Mouse (Mus musculus) spleen, postnatal 36 days (tissue): ENCODE measurements around the gene Arvcf.

Experiments
- DNase-seq, 2 experiments: peaks; one replicate each; pipeline ENCODE4 v3.0.0; 2022; ENCODE audit warnings: low spot score in 2 of 2, mixed read lengths in 1 of 2

Arvcf gene

DNA sequence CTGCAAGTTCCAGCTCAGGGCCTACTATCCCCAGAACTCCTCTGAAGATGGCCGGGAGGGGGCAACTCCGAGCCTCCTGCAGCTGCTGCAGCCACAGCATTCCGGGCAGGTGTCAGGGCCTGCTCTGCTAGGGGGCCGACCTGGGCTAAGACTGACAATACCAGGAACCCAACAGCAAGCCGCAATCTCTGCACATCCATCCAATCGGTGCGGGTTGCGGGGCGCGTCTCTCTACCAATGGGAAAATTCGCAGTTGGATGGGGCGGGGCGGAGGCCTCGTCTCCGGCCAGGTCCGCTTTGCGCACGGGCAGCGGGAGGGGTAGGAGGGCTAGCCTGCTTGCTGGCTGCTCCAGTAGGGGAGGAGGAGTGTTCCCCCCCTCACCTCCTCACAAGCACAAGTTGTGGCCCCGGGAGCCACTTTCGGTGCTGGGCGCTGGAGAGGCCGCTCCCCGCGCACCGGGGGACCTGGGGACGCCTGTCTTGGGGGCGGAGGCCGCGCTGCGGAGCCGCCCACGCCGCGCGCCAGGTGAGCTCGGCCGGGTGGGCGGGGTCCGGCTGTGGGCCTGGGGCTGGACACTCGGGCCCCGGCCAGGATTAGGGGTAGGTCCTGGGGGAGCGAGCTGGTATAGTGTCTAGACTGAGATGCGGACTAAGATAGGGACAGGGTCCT, at the start of gene Arvcf, which contains the start of gene Tango2:
Gene Arvcf, plus strand, starts transcription at position 252 of the 670 bp plus-strand sequence.
Gene Tango2, minus strand, starts transcription at position 173 of the 670 bp plus-strand sequence.
- DNase-seq: peak; percentile 75

DNA sequence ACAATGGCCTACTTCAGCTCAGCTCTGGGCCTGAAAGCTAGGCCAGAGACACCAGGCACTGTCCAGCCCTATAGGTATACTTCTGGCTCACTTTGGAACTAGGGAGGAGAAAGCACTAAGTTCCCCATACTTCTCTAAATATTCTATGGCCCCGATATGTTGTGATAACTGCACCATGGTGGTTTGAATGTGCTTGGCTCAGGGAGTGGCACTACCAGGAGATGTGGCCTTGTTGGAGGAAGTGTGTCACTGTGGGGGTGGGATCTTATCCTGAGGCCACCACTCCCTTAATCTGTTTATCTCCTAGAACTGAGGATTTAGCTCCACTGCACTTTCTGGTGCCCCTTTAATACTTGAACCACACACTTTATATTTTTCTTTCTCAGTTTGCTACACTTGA, 39.8 kb upstream of the Arvcf start:
- DNase-seq: no peak

DNA sequence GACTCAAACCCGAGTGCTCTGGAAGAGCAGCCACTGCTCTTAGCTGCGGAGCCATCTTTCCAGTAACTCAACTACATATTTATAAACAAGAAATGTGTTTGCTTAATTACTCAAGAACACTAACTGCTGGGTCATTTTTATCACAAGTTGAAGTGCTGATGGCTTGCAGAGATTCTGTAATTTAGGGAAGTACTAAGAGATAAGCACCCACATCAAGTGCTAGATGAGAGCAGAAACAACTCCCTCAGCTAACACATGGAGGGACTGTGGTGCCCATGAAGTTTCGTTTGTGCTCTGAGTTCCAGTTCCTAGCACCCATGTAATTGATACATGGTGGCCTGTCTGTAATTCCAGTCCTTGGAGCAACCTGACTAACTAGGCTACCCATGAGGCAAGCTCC, 29.0 kb upstream of the Arvcf start:
- DNase-seq: no peak

DNA sequence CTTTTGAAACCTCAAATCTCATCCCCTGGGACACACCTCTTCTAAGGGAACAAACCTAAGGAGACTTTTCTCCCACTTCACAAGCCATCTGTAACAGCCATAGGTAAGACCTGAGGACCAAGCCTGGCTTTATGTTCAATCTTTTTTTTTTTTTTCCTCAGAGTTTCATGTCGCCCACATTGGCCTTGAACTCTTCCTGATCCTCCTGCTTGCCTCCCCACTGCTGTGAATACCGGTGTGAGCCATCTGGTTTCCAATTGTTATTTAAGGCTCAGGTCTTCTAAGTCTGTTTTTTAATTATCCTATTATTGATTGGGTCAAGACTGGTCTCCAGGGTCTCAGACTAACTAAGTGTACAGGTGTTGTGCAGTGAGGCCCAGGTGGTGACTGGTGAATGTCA, 26.5 kb upstream of the Arvcf start:
- DNase-seq: no peak

DNA sequence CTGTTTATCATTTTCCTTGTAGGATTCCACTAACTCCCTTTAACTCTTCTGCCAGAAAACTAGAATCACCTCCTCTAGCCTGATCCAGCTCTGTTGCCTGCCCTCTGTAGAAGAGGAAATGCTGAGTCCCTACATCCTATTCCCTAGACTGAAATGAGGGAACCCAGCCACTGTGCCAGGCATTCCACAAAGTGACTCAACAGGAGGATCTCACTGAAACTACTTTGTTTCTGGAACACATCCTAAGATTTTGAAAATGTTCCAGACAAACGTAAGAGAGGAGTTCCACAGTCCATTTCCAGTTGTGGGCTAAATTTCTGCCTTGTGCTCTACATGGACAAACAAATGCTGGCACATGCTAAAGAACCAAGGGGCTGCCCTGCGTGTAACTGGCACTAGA, 24.5 kb upstream of the Arvcf start:
- no peak for DNase-seq

DNA sequence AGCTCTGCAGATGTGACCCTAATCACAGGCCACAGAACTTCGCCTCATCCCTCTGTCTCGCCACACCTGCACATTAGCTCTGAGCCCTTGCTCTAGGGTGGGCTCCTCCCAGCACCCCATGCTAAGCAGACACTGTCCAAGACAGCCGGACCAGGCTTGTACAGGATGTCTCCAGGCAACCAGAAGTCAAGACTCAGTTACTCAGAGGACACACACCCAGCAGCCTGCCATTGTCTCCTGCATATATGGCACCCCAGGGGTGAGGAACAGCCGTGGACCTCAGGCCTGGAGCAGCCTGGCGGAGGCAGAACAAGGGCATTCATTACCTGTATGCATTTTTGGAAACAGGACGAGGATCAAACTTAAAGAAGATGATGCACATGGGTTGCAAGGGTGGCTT, 24.0 kb upstream of the Arvcf start:
- no peak for DNase-seq

DNA sequence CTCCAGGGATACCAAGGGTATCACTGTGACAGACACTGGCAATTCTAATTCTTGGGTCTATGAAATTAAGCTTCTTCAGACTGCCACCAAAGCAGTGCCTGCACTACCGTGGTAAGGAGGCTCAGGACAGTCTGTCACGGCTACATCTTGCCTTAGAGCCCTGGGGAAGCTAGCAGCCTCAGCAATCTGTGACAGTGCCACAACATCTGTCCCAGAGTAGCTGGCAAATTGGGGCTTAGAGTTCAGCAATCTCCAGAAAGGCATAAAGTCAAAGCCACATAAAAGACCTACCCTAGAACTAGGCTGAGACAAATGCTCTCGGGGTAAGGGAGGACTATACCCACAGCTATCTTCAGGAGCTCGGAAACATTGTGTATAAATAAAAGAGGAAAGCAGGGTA, 22.2 kb upstream of the Arvcf start:
- no peak for DNase-seq

DNA sequence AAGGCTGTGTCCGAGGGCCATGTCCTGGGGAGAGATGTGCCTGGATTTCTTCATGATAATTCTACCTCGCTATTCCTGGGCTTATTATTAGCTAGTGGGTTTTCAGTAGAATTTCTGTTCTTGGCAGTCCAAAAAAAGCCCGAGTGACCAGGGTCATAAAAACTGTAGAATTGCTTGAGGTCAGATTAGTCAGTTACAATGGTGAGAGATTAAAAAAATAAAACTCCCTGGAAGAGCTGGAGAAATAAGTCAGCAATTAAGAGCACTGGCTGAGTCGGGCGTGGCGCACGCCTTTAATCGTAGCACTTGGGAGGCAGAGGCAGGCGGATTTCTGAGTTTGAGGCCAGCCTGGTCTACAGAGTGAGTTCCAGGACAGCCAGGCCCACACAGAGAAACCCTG, 20.0 kb upstream of the Arvcf start:
- no peak for DNase-seq

DNA sequence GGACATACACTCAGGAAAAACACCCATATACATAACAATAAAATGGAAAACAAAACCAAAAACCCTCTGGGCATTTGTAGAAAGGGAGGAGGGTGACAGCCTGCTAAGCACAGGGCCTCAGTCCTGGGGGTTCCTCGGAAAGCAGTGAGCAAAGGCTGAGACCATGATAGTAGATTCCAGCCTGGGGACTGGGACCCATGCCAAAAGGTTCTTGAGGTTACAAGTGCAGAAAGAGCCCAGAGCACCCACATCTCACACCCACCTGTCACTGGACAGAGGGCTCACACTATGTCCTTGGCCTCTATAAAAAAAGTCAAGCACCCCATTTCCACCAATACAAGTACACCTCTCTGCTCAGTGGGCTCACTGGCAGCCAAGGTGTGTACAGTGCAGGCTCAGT, 19.5 kb upstream of the Arvcf start:
- DNase-seq: no peak

DNA sequence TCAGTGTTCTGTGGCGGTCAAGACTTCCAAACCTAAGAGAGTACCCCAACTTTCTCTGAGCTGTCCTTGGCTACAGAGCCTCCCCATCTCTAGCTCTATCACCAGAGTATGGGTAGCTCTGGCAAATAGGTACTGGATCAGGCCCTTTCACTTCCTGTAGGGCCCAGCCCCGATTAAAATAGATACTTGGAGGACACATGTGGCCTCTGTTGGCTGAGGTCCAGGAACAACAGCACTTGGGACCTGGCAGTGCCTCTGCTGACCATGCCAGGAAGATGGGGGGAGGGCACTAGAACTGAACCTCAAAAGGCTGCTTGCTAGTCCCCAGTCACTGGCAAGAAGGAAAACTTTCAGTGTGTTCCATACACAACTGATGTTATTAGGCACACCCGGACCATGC, 14.0 kb upstream of the Arvcf start:
- no peak for DNase-seq

DNA sequence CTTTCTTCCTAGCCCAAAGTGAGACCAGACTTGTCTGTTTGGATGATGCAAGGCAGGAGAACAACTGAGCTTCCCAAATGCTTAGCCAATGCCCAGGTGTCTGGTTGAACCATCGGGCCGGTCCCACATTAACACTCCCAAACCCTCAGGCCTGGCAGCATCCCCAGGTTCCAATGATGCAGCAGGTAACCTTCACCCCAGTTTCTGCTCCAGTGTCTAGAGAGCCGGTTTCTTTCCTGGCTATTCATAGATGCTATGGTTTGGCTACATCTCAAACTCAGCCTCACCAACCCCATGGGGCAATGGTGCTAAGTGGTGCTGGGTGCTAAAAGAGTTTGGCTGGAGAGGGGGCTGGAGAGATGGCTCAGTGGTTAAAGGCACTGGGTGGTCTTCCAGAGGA, 12.0 kb upstream of the Arvcf start:
- no peak for DNase-seq

DNA sequence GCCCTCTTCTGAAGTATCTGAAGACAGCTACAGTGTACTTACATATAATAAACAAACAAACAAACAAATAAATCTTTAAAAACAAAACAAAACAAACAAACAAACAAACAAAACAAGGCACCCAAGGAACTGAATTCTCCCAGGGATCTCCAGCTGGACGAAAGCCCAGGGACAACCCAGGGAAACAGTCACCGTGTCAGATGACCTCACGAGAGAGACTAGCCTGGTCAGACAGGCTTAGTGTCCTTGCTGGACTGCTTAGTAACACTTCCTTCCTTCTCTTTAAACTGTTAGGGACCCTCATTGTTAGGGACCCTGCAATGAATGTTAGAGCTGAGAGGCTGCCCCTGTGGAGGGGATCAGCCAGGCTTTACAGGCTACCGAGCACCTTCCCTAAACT, 10.7 kb upstream of the Arvcf start:
- no peak for DNase-seq

DNA sequence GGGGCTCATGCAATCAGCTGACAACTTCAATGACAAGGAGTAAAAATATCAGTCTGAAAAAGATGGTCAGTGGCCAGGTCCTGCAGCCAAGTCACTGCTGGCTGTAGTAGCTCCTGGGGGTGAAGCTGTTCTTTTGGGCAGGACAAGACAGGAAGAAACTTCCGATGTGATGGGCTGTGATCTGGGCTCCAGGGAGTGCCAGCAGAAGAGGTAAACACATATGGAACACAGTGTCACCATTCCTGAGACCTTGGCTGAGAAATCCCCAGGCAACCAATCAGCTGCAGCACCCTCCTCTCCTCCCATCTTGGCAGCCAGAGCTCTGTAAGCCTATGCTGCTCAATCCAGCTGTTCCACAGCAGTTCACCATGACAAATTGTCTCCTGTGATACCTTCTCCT, 8.1 kb upstream of the Arvcf start:
- DNase-seq: no peak

DNA sequence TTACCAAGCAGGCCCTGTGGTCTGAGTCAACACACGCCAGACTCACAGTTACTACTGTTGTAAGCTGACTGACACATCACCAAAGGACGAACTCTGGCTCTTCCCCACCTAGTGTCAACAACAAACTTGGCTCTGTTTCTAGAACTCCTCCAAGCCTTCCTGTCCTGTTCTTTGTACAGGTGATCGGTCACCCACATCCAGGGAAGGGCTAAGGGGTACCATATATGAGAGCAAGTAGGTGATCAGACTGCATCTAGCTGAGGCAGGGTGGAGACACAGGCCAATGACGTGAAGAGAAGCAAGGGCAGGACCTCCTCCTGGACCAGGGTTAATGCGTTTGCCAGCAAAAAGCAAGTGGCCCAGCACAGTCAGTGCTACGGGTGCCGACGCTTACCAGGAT, 6.4 kb upstream of the Arvcf start:
- no peak for DNase-seq

DNA sequence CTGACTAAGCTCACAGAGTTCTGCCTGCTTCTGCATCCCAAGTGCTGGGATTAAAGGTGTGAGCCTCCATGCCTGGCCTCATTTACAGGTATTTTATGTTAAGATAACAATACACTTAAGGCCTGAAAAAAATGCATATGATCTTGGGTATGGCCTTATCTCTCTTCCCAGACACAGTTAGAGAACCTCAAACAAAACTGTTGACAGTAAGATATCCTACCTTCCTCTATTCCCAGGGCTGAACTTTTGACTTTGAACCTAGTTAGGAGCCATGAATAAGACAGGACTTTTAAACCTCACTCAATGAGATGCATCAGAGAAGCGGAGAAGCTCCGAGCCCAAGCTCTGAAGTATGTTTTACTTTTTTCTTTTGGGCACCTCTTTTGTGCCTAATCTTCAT, 5.9 kb upstream of the Arvcf start:
- no peak for DNase-seq

DNA sequence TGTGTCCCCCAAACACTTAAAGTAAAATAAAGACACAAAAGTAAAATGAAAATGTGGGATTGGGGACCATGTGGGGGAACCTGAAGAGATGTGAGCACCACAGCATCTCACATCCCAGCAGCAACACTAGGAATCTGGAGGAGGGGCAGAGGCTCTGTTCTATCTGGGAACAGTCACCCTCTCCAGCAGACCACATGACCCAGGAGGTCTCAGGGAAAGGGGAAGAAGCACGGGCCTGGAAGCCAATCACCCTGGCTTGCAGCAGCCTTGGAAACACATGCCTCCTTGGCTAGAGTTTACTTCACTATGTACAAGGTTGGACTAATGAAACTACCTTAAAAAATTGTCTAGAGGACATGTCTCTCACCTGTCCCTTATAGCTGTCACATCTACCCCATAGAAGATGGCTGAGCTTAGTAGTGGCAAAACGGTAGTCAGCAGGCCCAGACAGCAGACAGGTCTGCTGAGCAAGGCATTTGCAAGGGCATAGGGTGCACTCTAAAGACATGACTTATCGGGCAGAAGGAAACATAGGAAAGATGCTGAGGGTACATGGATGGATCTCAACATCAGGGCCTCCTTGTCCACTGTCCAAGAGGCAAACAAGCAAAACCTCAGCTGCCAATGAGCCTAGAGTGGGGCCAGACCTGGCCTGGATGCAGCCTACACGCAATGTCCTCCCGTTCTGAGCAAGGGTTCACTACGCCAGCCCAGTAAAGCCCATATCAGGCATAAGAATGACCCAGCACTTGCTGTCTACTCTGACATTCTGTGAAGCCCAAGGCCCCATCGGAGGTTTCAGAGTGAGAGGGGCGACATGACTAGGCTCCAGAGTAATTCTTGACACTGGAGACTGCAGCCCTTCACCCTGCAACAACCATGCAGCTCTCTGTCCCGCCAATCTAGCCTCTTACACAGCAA, 5.1 kb upstream of the Arvcf start:
- peak in 1 of 2 experiments; percentile 16 for DNase-seq

DNA sequence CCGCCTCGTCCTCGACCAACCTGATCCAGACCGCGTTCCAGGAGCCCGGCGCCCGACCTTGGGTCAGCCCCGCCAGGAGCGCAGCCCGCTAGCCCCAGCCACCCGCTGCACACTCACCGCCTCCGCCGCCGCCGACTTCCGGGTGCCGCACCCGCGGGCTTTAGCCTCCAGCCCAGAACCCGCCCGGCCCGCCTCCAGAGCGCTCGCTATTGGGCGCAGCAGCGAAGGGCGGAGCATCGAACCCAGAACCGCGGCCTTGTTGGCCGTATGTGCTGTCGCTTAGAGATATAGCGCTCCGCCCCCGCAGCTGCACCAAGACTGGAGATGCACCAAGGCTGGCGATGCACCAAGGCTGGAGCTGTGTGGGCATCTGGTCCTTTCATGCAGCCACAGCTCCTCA, 4.2 kb upstream of the Arvcf start:
- DNase-seq: peak; percentile 97

DNA sequence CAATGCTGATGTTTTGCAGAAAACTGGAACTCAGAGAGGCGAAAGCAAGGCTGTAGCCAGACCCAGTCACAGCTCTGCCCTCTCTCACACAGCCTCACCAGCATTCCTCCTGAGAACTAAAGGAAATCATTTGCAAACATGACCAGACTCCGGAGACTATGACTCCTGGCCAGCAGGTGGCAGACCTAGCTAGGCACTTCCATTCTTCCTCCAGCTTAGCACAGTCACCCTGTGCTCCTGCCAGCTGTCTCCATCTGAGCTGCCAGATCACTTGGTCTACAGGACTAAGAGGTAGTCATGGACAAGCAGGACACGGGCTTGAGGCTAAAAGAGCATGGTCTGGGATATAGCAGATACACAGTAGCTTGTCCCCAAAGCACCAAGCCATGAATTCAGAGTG, 2.7 kb upstream of the Arvcf start:
- peak; percentile 76 to 80 for DNase-seq

DNA sequence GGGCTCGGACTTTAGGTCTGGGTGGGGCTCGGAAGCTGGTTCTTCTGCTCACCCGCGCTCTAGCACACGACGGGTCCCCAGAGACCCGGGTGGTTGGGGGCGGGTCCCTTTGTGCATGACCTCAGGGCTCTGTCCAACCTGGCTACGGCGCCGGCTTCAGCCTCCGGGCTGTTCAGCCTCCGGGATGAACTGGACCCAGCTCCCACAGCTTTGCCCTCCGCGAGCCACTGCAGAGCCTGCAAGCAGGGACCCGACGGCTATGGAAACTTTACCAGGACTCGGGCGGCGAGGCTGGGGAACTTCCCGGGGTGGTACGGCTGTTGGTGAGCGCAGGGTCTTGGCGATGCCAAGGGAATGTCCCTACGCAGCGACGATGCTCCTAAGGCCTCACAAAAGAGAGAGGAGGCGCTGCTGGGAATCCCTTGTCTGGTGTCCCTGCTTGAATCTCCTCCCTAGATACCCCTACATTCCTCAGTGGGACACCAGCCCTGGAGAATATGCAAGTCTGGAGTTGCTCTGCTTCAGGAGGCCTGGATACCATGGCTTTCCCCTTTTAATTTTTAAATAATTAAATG, 706 bp downstream of the Arvcf start:
- peak in 1 of 2 experiments; percentile 17 for DNase-seq

DNA sequence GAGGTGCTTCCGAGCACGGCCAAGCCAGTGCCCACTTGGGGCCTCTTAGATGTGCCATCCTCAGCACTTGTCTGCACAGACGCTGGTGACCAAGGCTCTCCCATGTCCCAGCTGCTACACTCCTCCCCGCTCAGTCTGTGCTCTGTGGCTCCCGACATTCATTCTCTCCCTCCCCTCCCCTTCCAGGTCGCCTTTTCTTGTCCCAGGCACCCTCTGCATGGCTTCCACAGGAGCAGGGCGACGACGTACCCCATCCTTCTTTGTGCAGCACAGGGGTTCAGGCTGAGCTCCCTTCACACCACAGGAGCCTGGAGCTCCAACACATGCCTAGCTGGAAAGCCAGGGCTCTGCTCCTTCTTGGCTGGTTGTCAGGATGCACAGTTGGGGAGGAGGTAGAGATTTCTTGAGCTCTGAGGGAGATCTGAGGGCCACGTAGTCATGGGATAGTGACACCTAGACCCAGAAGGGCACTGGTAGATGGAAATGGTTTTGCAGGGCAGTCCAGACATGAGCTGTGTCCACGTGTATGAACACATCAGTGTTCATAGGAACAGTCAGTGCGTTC, 1.9 kb downstream of the Arvcf start:
- DNase-seq: no peak

DNA sequence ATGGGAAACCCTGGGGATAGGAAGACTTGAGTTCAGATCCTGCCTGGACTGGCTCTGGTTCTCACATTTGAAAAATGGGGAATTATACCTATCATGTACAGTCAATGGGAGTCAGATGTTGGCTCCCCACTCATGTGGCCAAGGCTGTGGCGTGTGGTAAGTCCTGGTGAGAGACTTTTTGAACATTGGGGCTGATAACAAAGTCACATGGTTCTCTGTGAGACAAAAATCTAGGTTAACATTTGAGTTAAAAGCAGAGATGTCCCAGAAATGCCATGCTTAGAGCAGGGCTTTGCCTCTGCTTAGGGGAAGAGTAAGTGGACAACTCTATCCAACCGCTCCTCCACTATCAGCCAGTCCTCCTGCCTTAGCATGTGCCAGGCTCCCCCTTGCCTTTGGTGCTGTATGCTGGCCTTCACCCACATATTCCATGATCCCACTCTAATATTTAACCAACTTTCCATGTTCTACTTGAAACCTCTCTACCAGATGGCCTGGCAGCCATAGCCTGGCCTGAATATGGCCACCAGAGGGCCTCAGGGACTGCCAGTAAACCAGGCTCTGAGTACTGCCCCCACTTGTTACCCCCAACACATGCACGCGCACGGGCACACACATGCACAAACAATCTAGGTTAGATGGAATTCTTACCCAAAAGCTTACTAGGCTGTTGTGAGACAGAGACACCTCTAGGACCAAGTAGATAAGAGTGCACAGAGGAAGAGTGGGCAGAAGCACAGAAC, 3.5 kb downstream of the Arvcf start:
- peak; percentile 14 to 16 for DNase-seq

DNA sequence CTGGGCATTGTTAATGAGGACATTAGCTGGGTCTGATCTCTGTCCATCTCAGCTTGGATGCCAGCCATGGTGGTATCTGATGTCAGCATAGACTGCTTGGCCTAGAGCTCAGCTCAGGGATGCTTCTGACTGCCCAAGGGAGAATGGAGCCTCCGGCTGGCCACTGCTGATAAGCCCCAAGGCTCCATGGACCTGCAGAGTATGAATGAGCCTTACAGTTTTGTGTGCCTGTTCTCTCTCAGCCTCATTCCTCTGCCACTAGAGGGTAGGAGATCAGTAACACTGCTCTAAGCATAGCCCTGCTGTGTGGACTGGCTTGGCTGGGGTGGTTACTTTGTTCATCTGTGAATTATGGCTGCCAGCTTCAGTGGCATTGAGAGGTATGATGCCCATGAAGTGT, 5.1 kb downstream of the Arvcf start:
- peak; percentile 42 to 60 for DNase-seq
